Mouse (Mus musculus) frontal cortex, postnatal 10 days (tissue): ENCODE measurements around the gene Sap18b.
"Not testable (repeated sequence)": the region's sequence is repeated elsewhere in the genome, so short reads cannot be mapped to it uniquely, and the experiment has no call there.

Experiments
- DNase-seq, 2 experiments: peaks; one replicate each; pipeline ENCODE4 v3.0.0; 2022; ENCODE audit warnings: low spot score in 2 of 2, mixed read lengths in 1 of 2

The Sap18b gene

DNA sequence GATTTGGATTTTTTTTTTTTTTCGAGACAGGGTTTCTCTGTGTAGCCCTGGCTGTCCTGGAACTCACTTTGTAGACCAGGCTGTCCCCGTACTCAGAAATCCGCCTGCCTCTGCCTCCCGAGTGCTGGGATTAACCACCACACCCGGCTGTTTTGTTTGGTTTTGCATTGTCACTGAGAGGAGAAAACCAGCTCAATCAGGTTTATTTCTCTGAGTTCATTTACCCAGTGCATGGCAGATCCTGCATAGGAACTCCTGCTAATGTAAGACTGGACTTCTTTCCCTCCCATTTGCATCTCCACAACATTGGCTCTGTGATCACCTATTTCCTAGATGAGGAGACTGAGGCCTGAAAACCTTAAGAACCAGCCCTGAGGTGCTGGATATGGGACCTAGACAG, 3.0 kb upstream of the Sap18b start:
- no peak for DNase-seq

DNA sequence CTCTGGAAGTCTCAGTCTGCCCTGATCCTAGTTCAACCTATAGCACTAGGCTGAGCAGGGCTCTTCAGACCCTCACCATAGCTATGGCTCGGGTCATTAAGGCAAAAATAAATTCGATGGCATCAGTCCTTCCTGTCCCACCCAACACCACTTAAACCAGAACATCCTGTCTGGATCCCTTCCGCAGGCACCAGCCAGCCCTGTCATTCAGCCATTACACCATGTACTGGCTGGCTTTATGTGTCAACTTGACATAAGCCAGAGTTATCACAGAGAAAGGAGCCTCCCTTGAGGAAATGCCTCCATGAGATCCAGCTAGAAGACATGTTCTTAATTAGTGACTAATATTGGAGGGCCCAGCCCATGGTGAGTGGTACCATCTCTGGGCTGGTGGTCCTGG, 2.4 kb upstream of the Sap18b start:
- no peak for DNase-seq

DNA sequence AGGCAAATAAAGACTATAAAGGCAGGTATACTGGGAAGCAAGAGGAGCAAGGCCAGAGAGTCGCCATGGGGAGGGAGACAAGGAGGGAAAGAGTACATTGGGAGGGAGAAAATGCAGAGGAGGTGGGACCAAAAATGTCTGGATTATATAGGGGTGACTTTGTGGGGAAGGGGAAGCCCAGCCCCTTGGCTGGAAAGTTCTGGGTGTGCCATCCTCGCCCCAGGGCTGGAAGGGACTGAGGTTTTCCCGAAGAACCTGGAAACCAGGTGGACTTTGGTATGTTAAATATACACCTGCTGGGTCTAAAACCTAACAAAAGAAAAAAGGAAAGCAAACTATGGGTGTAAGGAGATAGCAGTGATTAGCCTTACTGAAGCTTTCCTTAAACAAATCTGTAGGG, 5.0 kb downstream of the Sap18b start:
- no peak for DNase-seq

DNA sequence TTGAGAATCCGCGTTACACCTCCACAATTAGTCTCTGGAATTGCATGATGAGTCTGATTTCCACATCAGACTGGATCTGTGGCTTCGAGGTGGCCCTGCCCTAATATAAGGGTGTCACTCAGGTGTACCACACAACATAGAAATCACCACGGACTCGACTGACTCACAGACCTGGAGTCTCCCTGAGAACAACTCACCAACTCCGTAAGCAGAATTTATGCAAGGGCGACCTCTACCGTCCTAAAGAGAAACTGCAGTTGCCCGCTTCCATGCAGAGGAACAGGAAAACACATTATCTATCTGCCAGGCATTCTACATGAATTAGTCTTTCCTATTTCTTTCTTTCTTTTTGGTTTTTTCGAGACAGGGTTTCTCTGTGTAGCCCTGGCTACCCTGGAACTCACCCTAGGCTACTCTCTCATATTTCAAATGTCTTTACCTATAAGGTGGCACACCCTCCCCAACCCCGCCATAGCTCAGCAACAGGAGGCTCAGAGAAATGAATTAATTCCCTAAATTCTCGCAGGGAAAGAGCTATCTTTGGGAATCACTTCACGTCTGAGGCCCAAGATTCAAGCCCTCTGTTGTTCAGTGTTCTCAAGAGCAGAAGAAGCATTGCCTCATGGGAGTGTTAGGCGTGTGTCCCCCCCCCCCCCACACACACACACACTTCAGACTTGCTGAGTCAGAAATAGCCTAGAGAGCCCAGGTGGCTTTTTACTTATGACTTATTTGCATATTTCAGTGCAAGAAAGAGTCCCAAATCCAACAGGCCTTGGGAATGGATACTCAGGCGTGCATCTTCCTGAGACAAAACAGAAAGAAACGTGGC, 7.7 kb downstream of the Sap18b start:
- peak; percentile 57 to 80 for DNase-seq

DNA sequence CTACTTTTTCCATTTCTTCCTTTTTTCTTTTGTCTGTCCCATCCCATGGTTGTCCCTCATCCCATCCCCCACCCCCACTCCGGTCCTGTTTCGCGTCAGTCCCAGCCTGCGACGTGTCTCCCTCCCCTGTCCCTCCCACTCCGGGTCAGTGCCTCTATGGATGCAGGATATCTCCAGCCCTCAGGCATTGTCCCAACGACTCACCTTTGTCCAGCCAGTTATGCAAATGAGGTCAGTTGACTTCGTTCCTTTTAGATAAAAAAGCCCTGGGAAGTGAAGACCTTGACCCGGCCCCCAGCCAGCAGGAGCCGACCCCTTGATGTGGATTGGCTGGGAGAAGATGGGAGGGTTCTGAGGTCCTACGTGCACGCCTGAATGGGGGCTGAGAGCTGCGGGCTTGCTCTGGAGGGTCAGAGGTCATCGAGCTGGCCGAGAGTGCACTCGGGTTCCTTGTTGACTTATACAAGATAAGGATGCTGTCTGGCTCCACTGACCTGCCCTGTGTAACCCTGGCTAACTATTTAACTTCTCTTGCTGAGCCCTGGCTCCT, 8.4 kb downstream of the Sap18b start:
- no peak for DNase-seq

DNA sequence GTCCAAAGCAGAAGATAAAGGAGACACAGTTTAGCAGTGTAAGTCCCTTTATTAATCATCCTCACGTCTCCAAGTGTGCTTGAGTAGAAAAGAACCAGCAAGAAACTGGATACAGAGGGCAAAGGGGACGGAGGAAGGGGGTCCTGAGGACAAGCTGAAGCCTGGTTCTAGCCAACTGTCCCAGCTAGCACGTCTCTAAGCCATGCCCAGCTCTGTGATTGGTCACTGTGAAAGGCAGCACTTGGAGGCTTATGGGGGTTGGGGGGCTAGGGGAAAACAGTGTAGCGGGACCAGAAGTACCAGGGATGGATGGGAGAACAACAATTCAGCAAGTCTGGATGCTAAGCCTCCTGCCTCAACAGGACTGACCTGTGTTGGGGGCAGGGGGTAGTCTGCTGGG, 10.7 kb downstream of the Sap18b start:
- DNase-seq: no peak

DNA sequence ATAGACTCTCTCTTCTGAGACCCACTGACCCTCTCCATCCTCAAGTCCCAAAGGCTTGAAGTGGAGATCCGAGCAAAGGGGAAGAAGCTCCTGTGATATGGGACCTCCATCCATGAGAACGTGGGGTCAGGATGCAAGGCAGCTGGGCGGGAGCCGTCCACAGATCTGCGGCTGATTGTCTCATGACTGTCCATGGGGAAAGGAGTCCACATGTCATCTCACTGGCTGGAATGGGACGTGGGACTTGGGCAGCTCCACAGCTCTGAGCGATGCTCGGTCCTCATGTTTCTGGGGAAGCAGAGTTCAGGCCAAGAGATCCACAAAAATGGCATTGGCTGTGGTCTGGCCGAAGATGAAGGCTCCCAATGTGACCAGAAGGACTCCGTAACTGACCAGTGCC, 12.1 kb downstream of the Sap18b start:
- no peak for DNase-seq

DNA sequence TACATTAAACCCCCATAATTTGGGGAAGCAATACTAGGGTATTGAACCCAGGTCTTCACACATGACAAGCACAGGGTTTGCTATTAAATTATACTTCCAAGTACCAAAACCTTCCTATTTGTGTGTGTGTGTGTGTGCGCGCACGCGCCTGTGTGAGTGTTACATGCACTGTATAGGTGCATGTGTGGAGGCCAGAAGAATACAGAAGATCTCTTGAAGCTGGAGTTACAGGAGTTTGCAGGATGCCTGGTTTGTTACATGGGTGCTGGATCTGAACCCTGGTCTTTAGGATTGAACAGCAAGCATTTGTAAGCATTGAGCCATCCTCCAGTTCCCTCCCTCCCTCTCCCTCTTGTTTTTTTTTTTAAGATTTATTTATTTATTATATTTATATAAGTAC, 14.1 kb downstream of the Sap18b start:
- DNase-seq: no peak

DNA sequence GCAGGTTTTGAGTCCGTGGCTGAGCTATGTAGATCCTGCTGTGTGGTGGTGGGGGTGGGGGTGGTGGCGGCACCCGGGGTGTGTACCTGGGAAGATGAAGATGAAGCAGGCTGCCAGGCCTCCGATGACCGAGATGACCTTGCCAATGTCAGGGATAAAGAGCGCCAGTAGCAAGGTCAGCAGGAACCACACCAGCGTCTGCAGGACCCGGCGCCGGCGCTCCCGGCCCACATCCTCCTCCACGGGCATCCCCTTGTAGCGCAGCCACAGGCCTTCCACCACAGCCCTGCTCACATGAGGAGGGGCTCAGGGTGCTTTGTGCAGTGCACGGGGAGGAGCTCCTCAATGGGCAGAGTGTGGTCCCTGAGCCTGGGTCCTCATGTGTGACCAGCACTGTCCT, 16.3 kb downstream of the Sap18b start:
- DNase-seq: no peak

DNA sequence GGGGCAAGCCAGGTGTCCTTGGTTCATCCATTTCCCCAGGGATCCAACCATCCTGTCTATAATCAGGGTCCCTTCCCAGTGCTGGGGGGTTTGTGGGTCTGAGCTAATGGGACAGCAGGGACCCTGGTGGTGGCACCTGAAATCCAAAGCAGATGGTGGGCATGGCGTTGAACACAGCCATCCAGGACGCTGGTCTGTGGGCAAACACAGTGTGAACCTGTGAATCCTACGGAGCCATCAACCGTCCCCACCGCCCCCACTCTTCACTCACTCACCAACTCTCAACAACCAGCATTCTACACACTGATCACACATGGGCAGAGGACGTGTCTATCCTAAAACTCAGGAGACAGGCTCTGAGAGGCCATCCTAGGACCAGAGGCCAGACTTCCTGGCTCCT, 18.8 kb downstream of the Sap18b start:
- DNase-seq: no peak

DNA sequence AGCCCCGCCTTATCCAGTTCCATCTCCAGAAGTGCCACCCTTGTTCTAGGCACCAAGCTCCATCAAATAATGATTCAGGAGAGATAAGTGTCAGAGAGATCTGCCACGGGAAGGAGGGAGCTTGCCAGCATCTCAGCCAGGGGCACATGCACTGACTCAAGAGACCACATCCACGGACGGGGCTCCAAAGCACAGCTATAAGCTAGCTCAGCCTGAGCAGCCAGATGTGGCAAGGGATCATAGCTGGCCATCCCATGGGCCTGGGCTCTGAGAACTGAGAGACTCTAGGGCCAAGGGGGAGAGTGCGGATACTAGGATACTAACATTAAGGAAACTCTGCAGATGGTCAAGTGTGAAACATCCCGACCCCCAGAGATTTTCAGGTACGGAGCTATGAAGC, 19.9 kb downstream of the Sap18b start:
- DNase-seq: no peak

DNA sequence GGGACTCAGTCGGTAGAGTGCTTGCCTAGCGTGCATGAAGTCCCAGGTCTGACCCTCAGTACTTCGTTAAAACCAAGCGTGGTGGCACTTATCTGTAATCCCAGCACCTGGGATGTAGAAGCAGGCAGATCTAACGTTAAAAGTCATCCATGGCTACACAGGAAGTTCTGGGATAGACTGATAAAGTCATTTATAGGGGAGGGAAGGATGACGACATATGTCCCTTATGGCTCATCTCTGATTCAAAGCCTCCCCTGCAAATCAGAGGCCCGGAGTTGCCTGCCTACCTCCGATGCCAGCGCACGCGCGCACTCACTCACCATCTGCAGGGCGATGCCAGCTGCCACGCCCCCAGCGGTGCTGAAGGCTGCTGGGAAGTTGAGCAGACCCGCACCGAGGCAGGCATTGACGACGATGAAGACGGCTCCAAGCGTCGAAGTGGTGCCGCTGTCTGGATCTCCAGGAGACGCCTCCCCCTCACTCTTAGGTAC, 23.0 kb downstream of the Sap18b start:
- DNase-seq: no peak

DNA sequence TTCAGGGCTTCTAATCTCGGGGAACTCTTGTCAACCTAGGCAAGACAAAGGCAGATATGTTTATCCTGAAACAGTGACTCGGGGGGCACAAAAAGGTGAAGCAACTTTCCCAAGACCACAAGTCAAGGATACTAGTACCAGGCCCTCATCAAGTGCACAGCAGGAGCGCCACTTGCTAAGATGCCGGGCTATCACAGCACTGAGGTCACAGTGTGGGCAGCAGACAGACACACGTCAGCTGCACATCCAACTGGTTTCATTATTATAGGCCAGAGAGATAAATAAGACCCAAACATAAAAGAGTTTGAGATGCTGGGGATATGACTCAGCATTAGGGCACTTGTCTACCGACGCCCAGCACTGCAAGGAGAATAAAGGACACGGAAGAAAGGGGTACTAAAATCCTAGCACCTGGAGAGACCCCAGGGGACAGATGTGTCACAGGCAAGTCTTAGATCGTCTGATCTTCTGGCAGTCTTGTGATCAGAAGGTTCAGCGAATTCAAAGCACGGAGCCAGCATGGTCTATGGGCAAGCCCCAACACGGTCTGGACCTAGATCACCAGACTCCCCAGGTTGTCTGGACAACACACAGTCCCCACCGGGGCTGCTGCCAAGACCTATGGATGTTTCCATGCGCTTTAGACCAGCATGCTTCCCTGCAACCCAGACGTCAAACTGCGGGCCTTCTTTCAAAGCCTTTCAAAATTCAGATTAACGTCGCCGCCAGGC, 23.8 kb downstream of the Sap18b start:
- no peak for DNase-seq

DNA sequence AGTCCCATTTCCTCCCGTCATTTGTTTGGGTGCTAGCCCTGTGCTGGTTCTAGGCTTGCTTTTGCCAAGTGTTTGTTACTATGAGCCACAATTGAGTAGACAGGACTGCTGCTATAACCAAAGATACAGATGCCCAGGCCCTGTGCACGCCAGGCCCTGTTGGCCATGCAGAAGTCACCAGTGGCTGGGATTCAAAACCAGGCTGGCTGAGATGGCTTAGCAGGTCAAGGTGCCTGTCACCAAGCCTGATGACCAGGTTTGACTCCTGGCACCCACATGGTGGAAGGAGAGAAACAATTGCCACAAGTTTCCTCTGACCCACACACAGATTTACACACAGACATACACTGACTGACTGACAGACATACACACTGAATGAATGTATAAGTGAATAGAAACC, 25.2 kb downstream of the Sap18b start:
- DNase-seq: no peak

DNA sequence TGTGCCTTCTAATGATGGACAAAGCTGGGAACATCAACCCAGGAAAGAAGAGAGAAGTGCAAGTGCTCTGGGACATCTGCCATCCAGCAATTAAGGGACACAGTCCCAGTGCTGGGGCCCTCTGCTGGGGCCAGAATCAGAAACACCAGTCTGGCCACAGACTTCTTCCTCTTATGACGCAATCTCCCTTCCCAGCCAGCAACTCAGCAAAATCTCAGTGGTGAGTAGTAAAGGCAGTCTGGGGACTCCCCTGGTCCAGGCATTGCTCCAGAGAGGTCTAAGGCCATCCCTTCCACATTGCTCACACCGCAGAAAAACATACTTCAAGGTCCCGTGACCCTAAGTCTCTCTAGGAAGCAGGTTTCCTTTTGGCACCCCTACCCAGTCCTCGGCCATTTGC, 27.1 kb downstream of the Sap18b start:
- DNase-seq: no peak

DNA sequence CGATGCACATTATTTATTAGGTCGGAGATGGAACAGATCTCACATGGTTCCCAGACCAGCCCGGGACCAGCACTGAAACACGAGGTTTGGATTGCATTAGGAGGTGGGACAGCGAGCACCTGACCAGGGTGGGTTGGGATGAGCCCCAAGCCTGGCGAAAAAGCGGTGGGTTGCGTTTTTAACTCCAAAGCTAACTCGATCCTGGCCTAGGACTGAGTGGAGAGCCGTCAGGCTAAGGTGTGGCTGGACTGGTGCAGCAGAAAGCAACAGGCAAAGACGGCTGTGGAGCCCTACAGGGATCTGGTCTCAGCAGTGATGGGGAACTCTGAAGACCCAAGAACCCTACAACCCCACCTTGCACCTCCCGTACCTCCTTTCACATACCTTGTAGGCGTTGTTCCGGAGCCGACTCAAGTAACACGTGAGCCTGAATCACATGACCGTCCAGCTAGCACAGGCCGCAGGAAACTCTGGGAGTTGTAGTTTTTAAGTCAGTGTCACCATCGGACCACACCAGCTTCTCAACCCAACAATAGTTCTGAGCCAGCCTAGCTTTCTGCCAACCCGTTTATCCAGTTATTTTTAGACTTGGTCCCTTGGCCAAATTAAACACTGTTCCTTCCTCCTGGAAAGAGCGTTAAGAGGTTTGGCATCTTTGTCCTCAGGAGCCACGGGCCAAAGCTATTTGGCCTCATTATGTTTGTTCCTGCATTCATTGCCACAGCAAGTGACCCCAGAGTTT, 28.1 kb downstream of the Sap18b start, which contains the start of gene Slc38a7:
Gene Slc38a7, minus strand, starts transcription at position 438 of the 742 bp plus-strand sequence.
- DNase-seq: peak; percentile 70 to 78

DNA sequence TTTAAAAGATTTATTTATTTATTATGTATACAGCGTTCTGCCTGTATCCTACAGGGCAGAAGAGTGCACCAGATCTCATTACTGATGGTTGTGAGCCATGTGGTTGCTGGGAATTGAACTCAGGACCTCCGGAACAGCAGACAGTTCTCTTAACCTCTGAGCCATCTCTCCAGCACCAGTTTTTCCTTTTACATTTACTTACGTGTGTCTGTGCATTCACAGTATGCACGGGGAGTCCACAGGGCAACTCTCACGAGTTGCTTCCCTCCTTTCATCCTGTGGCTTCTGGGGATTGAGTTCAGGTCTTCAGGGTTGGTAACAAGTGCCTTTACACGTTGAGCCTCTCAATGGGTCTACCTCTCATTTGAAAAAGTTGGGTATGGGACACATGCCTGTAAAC, 29.0 kb downstream of the Sap18b start:
- DNase-seq: no peak

DNA sequence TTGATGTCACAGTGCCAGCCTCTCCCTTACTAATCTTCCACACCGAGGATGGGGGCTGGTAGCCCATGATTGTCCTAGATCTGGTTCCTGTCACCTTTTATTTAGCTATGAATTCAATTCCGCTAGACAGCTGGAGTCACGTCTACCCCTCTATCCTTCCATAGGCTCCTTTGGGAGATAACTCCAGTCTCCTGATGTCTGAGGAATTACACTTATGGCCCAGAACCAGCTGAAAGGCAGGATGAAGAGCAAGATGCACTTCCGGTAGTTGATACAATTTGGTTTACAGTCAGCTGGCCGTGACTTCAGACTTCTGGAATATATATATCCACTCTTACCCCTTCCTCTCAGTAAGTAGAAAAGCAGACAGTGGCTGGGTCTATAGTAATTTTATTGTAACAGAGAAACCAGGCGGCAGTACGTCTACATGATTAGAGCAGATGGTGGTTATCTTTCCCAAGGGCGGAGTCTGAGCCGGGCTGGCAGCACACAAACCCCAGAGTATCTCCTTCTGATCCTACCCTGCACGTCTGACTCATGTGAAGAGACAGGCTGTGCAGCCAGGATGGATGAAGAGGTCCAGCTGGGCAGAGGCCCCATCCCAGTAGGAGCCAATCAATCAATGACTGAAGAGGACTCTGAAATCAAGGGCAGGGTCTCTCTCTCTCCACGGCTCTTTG, 38.8 kb downstream of the Sap18b start:
- DNase-seq: not testable (repeated sequence)

DNA sequence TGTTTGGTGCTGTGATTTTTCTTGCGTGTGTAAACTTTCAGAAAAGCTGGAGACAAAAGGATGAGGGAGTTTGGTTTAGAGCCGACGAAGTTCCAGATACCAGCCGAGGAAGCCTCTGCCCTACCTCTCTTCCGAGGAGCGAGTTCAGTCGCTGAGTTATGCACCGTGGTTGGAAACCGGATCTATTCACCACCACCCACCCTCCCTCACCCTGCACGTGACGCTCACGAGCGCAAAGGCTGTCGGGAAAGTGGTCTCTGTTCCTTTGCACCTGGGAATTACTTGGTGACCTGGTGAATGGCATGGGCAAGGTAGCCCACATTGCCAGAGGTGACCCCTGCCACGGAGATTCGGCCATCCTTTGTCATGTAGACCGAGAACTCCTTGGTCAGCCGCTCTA, 39.7 kb downstream of the Sap18b start:
- not testable (repeated sequence) for DNase-seq

DNA sequence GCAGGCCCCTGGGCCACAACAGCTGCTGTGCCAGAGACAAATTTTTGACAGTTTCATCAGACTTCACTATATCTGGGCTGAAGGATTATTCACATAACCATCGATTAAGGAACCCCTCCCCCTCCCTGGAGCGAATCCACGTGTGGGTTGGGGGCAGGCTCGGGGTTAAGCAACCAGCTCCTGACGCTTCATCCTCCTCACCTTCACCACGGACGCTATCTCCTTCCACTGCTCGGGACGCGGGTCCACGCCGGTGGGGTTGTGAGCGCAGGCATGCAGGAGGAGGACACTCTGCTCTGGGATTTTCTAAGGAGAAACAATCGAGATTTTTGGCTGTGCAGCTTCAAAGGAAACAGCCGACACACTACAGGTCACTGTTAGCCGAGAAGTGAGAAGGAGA, 46.5 kb downstream of the Sap18b start:
- DNase-seq: no peak

DNA sequence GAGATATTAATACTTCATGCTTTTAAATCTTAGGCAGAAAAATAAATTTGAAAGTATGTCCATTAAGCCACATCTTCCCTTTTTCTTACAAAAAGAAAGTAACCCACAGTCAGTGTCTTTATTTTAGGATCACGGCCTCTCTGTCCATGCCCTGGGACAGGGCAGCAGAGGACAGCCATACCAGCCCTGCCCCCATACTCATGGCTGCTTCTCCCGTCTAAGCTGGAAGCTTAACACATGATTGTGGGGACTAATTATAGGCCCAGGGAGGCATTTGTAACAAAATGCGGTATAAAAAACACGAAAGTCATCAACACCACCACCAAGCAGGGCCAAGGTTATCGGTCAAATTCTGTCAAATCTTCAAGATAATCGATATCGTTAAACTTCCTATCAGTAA, 50.1 kb downstream of the Sap18b start:
- DNase-seq: no peak
